28 mouse cellular contexts compared by ENCODE assay signal in genomic region chr16:14143298-14143697, GRCm38 (mm10).
"Had no signal": no experiment of that assay in that cellular context is flagged by ENCODE, and none has a peak within 500 bp of the region (broad histone marks: within the 10 kb centered on the region; RNA-seq: fewer than 3 reads in every experiment).

No protein-coding gene starts in this region.

- H3K9ac ChIP-seq: limb, embryonic 12.5 days; limb, embryonic 13.5 days; limb, embryonic 15.5 days; liver, embryonic 12.5 days; liver, embryonic 13.5 days; liver, embryonic 14.5 days; liver, embryonic 15.5 days; liver, postnatal 0 days; lung, embryonic 14.5 days; lung, embryonic 15.5 days; midbrain, embryonic 12.5 days; midbrain, embryonic 13.5 days; midbrain, embryonic 15.5 days; neural tube, embryonic 12.5 days had no signal

- H3K27me3 ChIP-seq: limb, embryonic 12.5 days; limb, embryonic 13.5 days; limb, embryonic 15.5 days; liver, embryonic 12.5 days; liver, embryonic 13.5 days; liver, embryonic 15.5 days; lung, embryonic 15.5 days; megakaryocyte, embryonic 14.5 days; midbrain, embryonic 12.5 days; midbrain, embryonic 13.5 days; midbrain, embryonic 15.5 days; neural tube, embryonic 12.5 days had no signal

- H3K27ac ChIP-seq: left cerebral cortex, adult 2 months; limb, embryonic 10.5 days; limb, embryonic 12.5 days; limb, embryonic 13.5 days; limb, embryonic 15.5 days; liver, embryonic 12.5 days; liver, embryonic 13.5 days; liver, embryonic 14.5 days; liver, embryonic 15.5 days; lung, embryonic 15.5 days; macrophage; midbrain, embryonic 10.5 days; midbrain, embryonic 12.5 days; midbrain, embryonic 13.5 days; midbrain, embryonic 15.5 days; neural tube, embryonic 12.5 days had no signal

- H3K4me1 ChIP-seq: limb, embryonic 10.5 days; limb, embryonic 12.5 days; limb, embryonic 13.5 days; limb, embryonic 15.5 days; liver, embryonic 12.5 days; liver, embryonic 13.5 days; liver, embryonic 15.5 days; lung, embryonic 15.5 days; megakaryocyte, embryonic 14.5 days; midbrain, embryonic 10.5 days; midbrain, embryonic 12.5 days; midbrain, embryonic 13.5 days; midbrain, embryonic 15.5 days; neural tube, embryonic 12.5 days had no signal

- DNase-seq: left cerebral cortex, postnatal 4 days; liver, embryonic 13.5 days; liver, postnatal 0 days; lung, adult 18-20 months; lung, adult 2 months; lung, embryonic 14.5 days; lung, postnatal 10 days; lung, postnatal 14 days; lung, postnatal 36 days; lung, postnatal 4 days; midbrain, embryonic 14.5 days had no signal

- H3K4me3 ChIP-seq: left cerebral cortex, adult 2 months; limb, embryonic 10.5 days; limb, embryonic 12.5 days; limb, embryonic 13.5 days; limb, embryonic 15.5 days; liver, embryonic 12.5 days; liver, embryonic 13.5 days; liver, embryonic 15.5 days; lung, embryonic 15.5 days; megakaryocyte, embryonic 14.5 days; midbrain, embryonic 10.5 days; midbrain, embryonic 12.5 days; midbrain, embryonic 13.5 days; midbrain, embryonic 15.5 days; myocyte; neural tube, embryonic 12.5 days had no signal
